Mouse (Mus musculus) right cerebral cortex, adult 2 months (tissue): ENCODE data around the gene Ssh3.

Experiments
- DNase-seq, 2 experiments: peaks; one replicate each; pipeline ENCODE4 v3.0.0; 2021 to 2022; ENCODE audit warnings: low spot score in 2 of 2

Ssh3 gene

GRCm38 (mm10) chr19:4216041-4216685 lies 52.8 kb downstream of the Ssh3 start:
- DNase-seq = no peak

- DNase-seq = no peak
Measured at GRCm38 (mm10) chr19:4215451-4215840, 53.5 kb downstream of the Ssh3 start.

- DNase-seq = no peak
Measured at GRCm38 (mm10) chr19:4214771-4215450, 54.1 kb downstream of the Ssh3 start.

- no peak for DNase-seq
Measured at GRCm38 (mm10) chr19:4214071-4214770, 54.8 kb downstream of the Ssh3 start, which contains the start of the genes Clcf1 and AC109138.7. TSS of gene Clcf1 (plus strand) at chr19:4214238. TSS of gene AC109138.7 (plus strand) at chr19:4214357.

GRCm38 (mm10) chr19:4213524-4213974 lies 55.4 kb downstream of the Ssh3 start:
- DNase-seq = no peak

- DNase-seq = no peak
Measured at GRCm38 (mm10) chr19:4211891-4212588, 56.9 kb downstream of the Ssh3 start.
